Mouse (Mus musculus) lung, postnatal 36 days (tissue): ENCODE measurements at regions not wholly inside any gene's neighbourhood (a gene's known extent, or its start where the extent isn't known, plus 50 kb on each side); places are given as distances from the start of the nearest gene placed in this dataset.
"Not testable (repeated sequence)": the region's sequence is repeated elsewhere in the genome, so short reads cannot be mapped to it uniquely, and the experiment has no call there.

Experiments
- DNase-seq: peaks from one replicate; pipeline ENCODE4 v3.0.0; 2022; ENCODE audit warnings: mixed read lengths

- peak; percentile 16 for DNase-seq
Measured at GRCm38 (mm10) chr8:37048912-37049692, 55.7 kb downstream of the AI429214 start.

- DNase-seq = no peak
Measured at GRCm38 (mm10) chr8:37049969-37050683, 56.7 kb downstream of the AI429214 start.

DNA sequence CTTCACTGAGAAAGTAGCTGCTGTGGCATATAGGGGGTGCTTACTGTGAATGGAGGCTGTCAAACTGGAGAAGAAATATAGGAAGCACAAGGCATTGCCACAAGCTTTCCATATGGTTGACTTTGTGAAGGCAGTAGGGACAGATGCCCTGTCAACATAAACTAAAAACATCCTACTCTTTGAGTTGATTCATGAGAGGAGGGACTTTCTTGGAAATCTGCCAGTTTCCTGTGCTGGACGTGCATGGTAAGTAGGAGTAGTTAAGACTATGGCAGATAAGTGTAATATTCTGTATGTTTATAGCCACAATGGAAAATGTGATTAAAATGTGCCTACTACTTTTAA is 57.3 kb downstream of the AI429214 start:
- DNase-seq = no peak

- DNase-seq = peak; percentile 75
Measured at GRCm38 (mm10) chr8:37056376-37056775, 63.0 kb downstream of the AI429214 start.

- DNase-seq = peak; percentile 34
Measured at GRCm38 (mm10) chr8:37058390-37058789, 65.0 kb downstream of the AI429214 start.

- peak; percentile 89 for DNase-seq
Measured at GRCm38 (mm10) chr8:37062012-37062944, 68.9 kb downstream of the AI429214 start.

DNA sequence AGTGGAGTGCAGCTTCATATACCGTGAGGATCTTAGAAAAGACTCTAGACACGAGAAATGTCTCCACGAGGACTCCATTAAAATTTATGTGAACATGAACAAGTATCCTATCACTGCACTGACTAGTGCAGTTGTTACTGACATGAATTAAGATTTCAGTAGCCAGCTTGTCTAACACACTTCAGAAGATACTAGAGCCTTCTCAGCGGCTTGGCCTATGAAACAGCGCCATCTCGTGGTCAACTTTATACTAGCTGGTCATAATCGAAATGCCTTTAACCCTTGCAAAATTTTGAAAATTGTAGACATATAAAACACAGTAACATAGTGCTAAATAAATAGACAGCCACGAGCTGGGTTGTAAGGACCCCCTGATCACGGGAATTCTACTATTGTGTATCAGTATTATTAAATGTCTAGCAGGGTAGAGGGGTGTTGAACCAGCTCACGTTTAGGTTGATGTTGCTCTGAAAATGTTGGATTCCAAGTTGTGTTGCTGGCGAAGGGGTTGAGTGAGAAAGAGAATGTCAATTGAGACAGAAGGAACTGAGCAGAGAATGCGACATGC is 70.4 kb downstream of the AI429214 start:
- peak; percentile 86 for DNase-seq

GRCm38 (mm10) chr8:37072905-37073304 is 79.5 kb downstream of the AI429214 start:
- peak; percentile 32 for DNase-seq

DNA sequence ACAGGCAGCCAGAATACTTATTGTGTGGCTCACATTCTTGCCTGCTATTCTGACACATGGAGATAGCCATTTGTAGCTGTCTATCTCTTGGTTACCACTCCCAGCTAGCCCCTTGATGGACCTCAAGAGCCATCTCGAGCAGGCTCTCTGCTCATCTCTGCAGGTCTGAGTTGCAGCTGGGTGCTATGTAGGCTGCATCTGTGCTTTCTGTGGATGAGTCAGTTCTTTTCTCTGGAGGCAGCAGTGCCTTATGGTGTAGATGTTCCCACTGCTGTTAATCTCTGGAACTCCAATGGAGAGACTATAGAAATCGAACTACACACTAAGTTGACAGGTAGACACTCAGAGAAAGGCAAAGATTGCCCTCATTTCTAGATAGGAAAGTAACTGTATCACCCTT is 106.3 kb downstream of the AI429214 start:
- DNase-seq = no peak

- not testable (repeated sequence) for DNase-seq
Measured at GRCm38 (mm10) chr8:37112386-37112785, 119.0 kb downstream of the AI429214 start.

GRCm38 (mm10) chr8:37125834-37126233 is 132.4 kb downstream of the AI429214 start:
- no peak for DNase-seq

DNA sequence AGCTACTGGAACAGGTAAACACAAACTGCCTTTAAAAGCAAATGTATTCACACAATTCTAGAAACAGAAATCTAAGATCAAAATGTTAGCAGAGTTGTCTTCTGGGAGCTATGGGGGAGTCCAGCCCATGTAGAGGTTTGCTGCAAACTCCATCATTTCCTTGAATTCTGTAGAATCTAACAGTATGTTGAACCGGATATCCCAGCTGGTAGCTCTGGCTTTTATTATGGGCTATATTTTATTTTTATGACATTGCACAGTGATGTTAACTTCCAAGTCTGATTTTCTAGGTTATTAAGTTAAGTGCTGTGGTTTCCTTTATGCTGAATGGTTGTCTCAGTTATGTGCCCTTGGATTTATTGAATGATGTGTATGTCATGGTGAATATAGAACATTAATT is 136.3 kb downstream of the AI429214 start:
- no peak for DNase-seq

GRCm38 (mm10) chr8:37131988-37132387 is 138.6 kb downstream of the AI429214 start:
- peak; percentile 0 for DNase-seq

GRCm38 (mm10) chr8:37134192-37134964 is 141.0 kb downstream of the AI429214 start:
- DNase-seq = no peak

- DNase-seq = no peak
Measured at GRCm38 (mm10) chr8:37150286-37150685, 156.9 kb downstream of the AI429214 start.

DNA sequence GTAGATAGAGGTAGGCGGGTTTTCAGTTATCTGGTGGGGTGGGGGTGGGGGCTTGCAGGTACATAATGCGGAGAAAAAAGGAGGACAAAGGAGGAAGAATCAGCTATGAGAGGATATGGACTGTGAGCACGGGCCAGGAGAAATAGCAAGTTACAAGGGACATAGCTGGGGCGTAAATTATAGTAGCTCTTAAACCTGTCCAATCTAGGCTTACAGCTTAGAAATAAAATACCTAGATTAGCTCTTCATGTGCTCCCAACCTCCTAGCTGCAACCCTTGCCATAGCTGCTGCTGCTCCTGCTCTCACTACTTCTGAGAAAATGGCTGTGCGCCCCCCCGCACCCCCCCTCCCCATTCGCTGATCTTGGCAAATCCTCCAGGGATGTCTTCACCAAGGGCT is 161.0 kb downstream of the AI429214 start:
- DNase-seq = no peak

- no peak for DNase-seq
Measured at GRCm38 (mm10) chr8:37154946-37155345, 161.5 kb downstream of the AI429214 start.

GRCm38 (mm10) chr8:37159481-37159880 is 166.1 kb downstream of the AI429214 start:
- peak; percentile 60 for DNase-seq

DNA sequence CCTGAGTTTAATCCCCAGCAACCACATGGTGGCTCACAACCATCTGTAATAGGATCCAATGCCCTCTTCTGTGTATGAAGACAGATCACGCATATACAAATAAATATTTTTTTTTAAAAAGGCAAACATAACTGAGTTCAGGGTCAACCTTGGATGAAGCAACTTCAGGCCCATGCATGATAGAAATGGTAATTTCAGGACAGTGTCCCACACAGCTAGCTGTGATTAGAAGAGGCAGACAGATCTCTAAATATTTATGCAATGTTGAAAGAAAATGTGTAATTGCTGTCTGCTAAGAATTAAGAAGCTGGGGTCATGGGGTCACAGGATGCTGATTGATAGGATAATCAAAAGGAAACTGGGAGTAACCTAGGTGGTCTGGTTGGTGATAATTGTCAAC is 203.5 kb downstream of the AI429214 start:
- peak; percentile 0 for DNase-seq

DNA sequence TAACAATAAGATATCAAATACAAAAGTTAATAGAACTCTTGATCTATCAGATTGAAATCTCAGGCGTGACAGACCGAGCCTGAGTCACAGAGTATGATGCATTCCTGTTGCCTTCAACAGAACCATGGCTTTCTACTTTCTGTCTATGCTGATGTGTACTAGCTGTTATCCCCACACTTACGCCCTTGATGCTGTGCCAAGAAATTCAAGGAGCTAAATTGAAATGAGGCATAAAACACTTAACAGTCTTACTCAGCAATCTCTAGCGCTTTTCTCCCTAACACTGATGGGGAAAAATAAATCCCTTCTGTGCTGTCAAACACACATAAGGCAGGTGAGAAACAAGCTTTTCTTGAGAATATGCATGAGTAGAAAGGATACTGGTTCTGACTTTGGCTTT is 222.5 kb downstream of the AI429214 start:
- no peak for DNase-seq

DNA sequence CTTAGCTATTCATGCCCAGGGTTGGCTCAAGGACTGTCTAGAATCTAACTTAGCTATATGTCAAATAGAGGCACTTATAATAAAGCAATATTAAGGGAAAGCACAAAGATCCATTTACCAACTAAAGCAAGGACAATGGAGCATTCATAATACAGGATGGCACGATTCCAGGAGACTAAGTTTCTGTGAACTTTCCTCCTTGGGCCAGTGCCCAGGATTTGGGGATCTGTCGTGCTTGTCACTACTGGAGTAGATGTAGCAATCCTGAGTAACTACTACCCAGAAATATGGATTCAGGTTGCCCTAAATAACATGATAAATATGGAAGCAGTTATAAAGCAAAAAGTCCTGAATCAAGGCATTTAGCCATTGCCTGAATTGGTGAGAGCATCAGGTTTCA is 233.7 kb downstream of the AI429214 start:
- DNase-seq = no peak

GRCm38 (mm10) chr8:37237306-37237705 is 243.9 kb downstream of the AI429214 start:
- DNase-seq = no peak
